Mouse (Mus musculus) cerebellum, adult 18-20 months (tissue): ENCODE measurements around the gene Gm28038.
A peak's percentile ranks its signal among the peaks of the same experiment; 100 is the strongest.

ENCODE experiments used
- DNase-seq, 2 experiments: peaks; one replicate each; pipeline ENCODE4 v3.0.0; 2021

The Gm28038 gene

GRCm38 (mm10) chr2:30257699-30258460, 23.0 kb upstream of the Gm28038 start:
- no peak for DNase-seq

GRCm38 (mm10) chr2:30258600-30258999, 22.2 kb upstream of the Gm28038 start:
- DNase-seq = no peak

- DNase-seq = no peak
These were observed 21.4 kb upstream of the Gm28038 start for GRCm38 (mm10) chr2:30259131-30260064.

DNA sequence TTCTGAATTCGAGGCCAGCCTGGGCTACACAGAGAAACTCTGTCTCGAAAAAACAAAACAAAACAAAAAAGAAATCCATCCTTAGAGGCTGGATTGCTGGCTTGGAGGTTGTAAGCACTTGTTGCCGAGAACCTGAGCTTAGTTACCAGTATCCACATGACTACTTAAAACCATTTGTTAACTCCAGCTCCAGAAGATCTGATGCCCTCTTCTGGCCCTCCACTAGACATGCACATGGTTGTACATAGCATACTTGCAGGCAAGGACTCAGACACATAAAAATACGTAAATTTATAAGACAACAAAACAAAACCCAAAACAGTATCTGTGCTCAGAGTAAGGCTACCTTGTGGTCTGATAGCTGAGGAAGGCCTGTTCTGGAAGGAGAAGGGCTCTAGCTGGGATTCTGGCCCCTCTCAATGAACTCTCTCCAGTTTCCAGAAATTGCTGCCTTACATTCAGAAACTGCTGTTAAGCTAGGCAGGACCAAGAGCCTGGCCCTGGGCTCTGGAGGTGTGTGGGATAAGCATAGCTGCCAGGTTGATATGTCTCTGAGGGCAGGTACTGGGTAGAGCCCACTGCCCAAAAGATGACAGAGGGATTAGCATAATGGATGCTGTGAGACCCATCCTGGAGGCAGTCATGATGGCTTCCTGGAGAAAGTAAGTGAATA, 19.6 kb upstream of the Gm28038 start:
- DNase-seq = no peak

DNA sequence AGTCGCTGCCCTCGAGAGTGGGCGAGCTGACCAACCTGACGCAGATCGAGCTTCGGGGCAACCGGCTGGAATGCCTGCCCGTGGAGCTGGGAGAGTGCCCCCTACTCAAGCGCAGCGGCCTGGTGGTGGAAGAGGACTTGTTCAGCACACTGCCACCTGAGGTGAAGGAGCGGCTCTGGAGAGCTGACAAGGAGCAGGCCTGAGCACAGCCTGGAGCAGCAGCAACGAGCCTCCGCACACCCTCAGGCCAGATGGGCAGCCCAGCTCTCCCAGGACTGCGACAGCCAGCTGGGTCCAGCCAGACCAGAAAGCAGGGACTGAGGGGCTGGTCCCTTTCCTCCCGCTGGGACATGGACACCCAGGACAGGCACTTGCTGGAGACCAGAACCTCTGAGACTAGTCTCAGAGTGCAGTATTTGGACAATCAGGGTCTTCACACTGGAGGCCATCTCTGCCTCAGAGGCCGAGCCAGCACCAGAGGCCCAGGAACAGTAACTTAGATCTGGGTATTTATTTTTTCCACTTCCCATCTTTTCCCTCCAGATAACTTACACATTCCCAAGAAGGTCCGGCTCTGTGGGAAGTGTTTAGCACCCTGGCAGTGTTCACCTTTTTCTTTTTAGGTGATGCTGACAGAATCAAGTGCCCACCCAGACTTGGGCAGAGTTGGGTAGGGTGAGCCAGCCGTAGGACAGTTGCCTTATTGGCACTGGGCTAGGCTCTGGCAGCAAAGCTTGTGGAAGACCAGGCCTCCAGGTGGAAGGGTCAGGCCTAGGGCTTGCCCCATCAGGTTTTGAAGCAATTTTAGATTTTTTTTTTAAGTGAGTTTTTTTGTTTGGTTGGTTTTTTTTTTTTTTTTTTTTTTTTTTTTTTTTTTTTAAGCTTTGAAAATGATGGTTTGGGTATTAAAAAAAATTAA, 18.7 kb upstream of the Gm28038 start:
- DNase-seq = peak in 1 of 2 experiments; percentile 47

GRCm38 (mm10) chr2:30262840-30263441, 17.9 kb upstream of the Gm28038 start:
- DNase-seq = peak; percentile 70 to 80

- no peak for DNase-seq
These were observed 17.0 kb upstream of the Gm28038 start for GRCm38 (mm10) chr2:30263811-30264210.

GRCm38 (mm10) chr2:30264671-30265519, 15.9 kb upstream of the Gm28038 start:
- no peak for DNase-seq

DNA sequence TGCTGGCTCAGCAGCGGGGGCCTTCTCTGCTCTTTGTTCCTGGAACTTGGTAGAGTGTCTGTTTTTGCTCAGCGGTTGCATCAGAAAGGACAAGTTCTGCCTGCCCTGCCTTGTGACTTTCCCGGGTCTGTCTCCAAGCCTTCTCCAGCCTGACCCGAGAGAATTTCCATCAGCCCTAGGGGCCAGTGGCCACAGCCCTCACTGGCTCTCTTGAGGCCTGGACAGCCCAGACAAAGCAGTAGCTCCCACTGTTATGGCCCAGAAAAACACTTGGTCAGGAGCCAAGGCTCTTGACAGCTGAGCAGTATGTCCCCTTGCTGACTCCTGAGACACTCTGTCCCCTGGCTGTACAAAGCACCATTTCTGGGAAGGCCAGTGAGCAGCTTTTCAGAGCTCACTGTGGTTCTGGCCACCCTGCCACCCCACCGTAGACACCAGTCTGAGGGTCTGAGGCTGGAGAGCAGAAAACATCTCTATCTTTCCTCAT, 15.0 kb upstream of the Gm28038 start, which contains the start of gene Phyhd1:
Phyhd1 (plus strand) TSS at position 437 of the 487 bp plus-strand sequence.
- peak; percentile 74 to 76 for DNase-seq

GRCm38 (mm10) chr2:30266392-30266941, 14.4 kb upstream of the Gm28038 start:
- DNase-seq = peak; percentile 53

- no peak for DNase-seq
These were observed 13.4 kb upstream of the Gm28038 start for GRCm38 (mm10) chr2:30267466-30267865.

- DNase-seq = no peak
These were observed 12.5 kb upstream of the Gm28038 start for GRCm38 (mm10) chr2:30268371-30268770.

- DNase-seq = no peak
These were observed 11.4 kb upstream of the Gm28038 start for GRCm38 (mm10) chr2:30269241-30269990.

- DNase-seq = peak; percentile 79 to 85
These were observed 10.7 kb upstream of the Gm28038 start for GRCm38 (mm10) chr2:30270134-30270533.

DNA sequence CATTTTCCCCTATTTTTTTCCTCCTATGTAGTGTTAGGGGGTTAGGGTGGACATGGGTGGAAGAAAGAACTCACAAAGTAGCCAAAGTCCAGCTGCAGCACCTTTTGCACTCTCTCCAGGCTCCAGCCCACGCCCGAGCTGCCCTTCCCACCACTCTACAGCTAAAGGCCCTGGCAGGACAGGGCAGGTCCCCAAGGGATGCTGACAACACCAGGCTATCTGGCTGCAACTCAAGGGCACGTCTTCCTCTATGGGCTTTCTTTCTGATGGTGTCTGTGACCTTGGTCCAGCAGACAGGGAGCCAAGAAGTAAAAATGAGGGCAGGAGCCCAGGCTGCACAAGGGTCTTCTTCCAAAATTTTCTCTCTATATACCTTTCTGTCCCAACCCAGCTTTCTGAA, 808 bp downstream of the Gm28038 start:
- DNase-seq = no peak

DNA sequence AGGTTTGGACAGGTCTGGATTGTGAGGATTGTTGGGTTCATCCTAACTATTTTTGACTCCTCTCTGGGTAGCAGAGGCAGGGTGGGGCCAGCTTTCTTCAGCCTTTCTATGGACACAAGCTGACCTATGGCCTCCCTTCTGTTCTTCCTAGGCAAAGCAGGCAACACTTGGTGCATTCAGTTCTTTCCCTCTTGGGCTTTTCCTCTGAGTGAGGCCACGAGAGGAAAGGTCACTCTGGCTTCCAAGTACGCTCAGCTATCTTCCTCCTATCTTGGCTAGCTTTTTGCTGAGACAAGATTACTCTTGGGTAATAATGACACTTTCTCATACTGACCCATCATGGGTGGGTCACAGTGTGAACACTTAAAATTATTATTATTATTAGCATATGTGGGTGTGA, 2.4 kb downstream of the Gm28038 start:
- DNase-seq = no peak

- DNase-seq = no peak
These were observed 4.2 kb downstream of the Gm28038 start for GRCm38 (mm10) chr2:30285004-30285403.

DNA sequence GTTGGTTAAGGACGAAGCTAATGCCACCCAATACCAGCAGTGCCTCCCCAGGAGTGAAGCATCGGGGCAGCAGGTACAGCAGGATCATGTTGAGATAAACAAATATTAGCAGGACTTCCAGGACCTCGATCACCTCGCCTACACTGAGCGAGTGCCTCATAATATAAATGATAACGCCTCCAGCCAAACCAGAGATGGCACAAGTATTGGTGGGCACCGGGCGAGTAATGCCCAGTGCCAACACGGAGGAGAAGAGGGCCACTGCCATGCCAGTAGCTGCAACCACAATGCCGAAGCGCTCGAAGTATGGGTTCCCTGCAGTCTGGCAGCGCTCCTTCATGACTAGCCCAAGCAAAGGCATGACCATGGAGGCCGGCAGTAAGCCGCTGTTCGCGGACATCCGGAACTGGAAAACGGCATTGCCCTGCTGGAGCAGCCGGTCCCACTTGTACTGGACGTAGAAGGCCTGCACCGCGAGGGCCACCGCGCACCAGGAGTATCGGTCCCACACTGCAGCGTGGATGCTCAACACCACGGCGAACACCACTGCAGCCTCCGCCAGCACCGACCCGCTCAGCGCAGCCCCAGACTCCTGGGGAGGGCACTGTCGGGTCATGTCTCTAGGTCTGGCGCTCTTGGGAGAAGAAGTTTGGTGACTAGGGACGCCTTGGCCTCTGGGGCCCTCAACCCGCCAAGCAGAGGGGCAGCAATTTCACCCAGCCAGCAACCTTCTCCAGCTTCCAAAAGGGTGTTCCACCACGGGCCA, 4.8 kb downstream of the Gm28038 start:
- peak in 1 of 2 experiments; percentile 42 for DNase-seq
